7 mouse cellular contexts compared by ENCODE assay signal in genomic region chr2:156197129-156197911, GRCm38 (mm10). TPM values are rescaled to one million over a fixed set of nuclear protein-coding genes. Genes with fewer than 3 reads are reported as not detected.
DNase-seq lines count a peak whose midpoint lies in the region; ATAC-seq and TF ChIP-seq lines count a peak whose summit lies in the region.

No protein-coding gene starts in this region.

- TF ChIP-seq CTCF in stomach, postnatal 0 days (IDR thresholded peaks at IDR 0.05; ENCODE audit: low read depth): no peak; the same call in 1 of the 2 replicates

- H3K27me3 ChIP-seq in megakaryocyte, embryonic 14.5 days (replicated peaks): no peaks in the 10 kb centered on the region
- H3K27me3 ChIP-seq in forebrain, embryonic 13.5 days: no peaks in the 10 kb centered on the region
- H3K27me3 ChIP-seq in limb, embryonic 15.5 days: no peaks in the 10 kb centered on the region
- no peaks in the 10 kb centered on the region for H3K27me3 ChIP-seq in stomach, postnatal 0 days (ENCODE audit: control insufficient read depth, insufficient read depth, low read length)

- peaks cover 47% of the 10 kb centered on the region for H3K4me1 ChIP-seq in megakaryocyte, embryonic 14.5 days
- H3K4me1 ChIP-seq in forebrain, embryonic 13.5 days: peaks cover 33% of the 10 kb centered on the region
- H3K4me1 ChIP-seq in limb, embryonic 15.5 days: peaks cover 32% of the 10 kb centered on the region
- no peaks in the 10 kb centered on the region for H3K4me1 ChIP-seq in stomach, postnatal 0 days (replicated peaks; ENCODE audit: control insufficient read depth, insufficient read depth)

- no peak for TF ChIP-seq EP300 in stomach, postnatal 0 days (optimal IDR thresholded peaks at IDR 0.05)

- peak overlapping the region; percentile 63 for H3K4me2 ChIP-seq in forebrain, embryonic 13.5 days
- H3K4me2 ChIP-seq in limb, embryonic 15.5 days: peak overlapping the region; percentile 59
- peak overlapping the region; percentile 79 for H3K4me2 ChIP-seq in stomach, postnatal 0 days (replicated peaks; ENCODE audit: low read depth)

- H3K4me3 ChIP-seq in megakaryocyte, embryonic 14.5 days (replicated peaks): peak overlapping the region; percentile 98
- H3K4me3 ChIP-seq in forebrain, embryonic 13.5 days: peak overlapping the region; percentile 68
- peak overlapping the region; percentile 59 for H3K4me3 ChIP-seq in limb, embryonic 15.5 days
- peak overlapping the region; percentile 61 for H3K4me3 ChIP-seq in stomach, postnatal 0 days (ENCODE audit: low read depth, low read length)

- peak overlapping the region; percentile 98 for H3K27ac ChIP-seq in forebrain, embryonic 13.5 days
- peak overlapping the region; percentile 94 for H3K27ac ChIP-seq in limb, embryonic 15.5 days
- peak overlapping the region; percentile 97 for H3K27ac ChIP-seq in stomach, postnatal 0 days (replicated peaks)

- no peaks in the 10 kb centered on the region for H3K9me3 ChIP-seq in megakaryocyte, embryonic 14.5 days
- H3K9me3 ChIP-seq in forebrain, embryonic 13.5 days (replicated peaks): no peaks in the 10 kb centered on the region
- H3K9me3 ChIP-seq in limb, embryonic 15.5 days: no peaks in the 10 kb centered on the region
- H3K9me3 ChIP-seq in stomach, postnatal 0 days (ENCODE audit: control insufficient read depth, low read length): no peaks in the 10 kb centered on the region

- no peak for DNase-seq in stomach, postnatal 0 days (ENCODE audit: low spot score)
- DNase-seq in kidney, postnatal 25 days: no peak
- no peak for DNase-seq in layer of hippocampus, postnatal 14 days (ENCODE audit: low spot score in 2 of 2)

- peak overlapping the region; percentile 87 for H3K9ac ChIP-seq in forebrain, embryonic 13.5 days
- peak overlapping the region; percentile 61 for H3K9ac ChIP-seq in limb, embryonic 15.5 days
- H3K9ac ChIP-seq in stomach, postnatal 0 days (ENCODE audit: low read length): peak overlapping the region; percentile 79

- ATAC-seq in megakaryocyte, adult 5-6 weeks (ENCODE audit: poor library complexity, severe bottlenecking): no peak
- ATAC-seq in forebrain, embryonic 13.5 days: no peak
- no peak for ATAC-seq in limb, embryonic 15.5 days (ENCODE audit: insufficient number of reproducible peaks, low FRiP score, low TSS enrichment, low read depth)
- no peak for ATAC-seq in stomach, postnatal 0 days (ENCODE audit: low FRiP score, low TSS enrichment)

- peaks cover 22% of the 10 kb centered on the region for H3K36me3 ChIP-seq in megakaryocyte, embryonic 14.5 days (replicated peaks; ENCODE audit: low read length)
- H3K36me3 ChIP-seq in forebrain, embryonic 13.5 days (ENCODE audit: poor library complexity, severe bottlenecking): peaks cover 14% of the 10 kb centered on the region
- H3K36me3 ChIP-seq in limb, embryonic 15.5 days: peaks cover 6% of the 10 kb centered on the region; the same call in 1 of the 2 replicates
- no peaks in the 10 kb centered on the region for H3K36me3 ChIP-seq in stomach, postnatal 0 days (ENCODE audit: control insufficient read depth, insufficient read depth, low read length)

- WGBS in forebrain, embryonic 13.5 days: 3% methylated on average over 17 of the region's 17 CpGs
- 5% methylated on average over 16 of the region's 17 CpGs for WGBS in limb, embryonic 15.5 days
- 4% methylated on average over 17 of the region's 17 CpGs for WGBS in stomach, postnatal 0 days

RNA-seq across cellular contexts. Expression of gene Phf20, which starts 1.1 kb away (rescaled TPM):
- 31.7 and 56.9 TPM in 2 replicates for polyA plus RNA-seq in megakaryocyte, embryonic 14.5 days (2012; ENCODE audit: insufficient read depth, low replicate concordance)
- 25.9 and 34.6 TPM in 2 replicates for total RNA-seq in megakaryocyte, adult 5-6 weeks (2015)
- total RNA-seq in megakaryocyte, adult 5-6 weeks (2017): 27.1 and 55.5 TPM in 2 replicates
- polyA plus RNA-seq in forebrain, embryonic 13.5 days (2015; fragmentation: Nextera tagmentation; extraction: Ambion mirVana): 130 and 133 TPM in 2 replicates
- 68.4 and 70.8 TPM in 2 replicates for polyA plus RNA-seq in limb, embryonic 15.5 days (2015; fragmentation: Nextera tagmentation; extraction: Ambion mirVana)
- polyA plus RNA-seq in stomach, postnatal 0 days (2015; fragmentation: Nextera tagmentation; extraction: Ambion mirVana): 28.4 and 29.3 TPM in 2 replicates
- total RNA-seq in layer of hippocampus, postnatal 14 days (2021): 10 to 100 TPM; 76.5 to 77.4 TPM

RNA-seq across cellular contexts. Expression of gene Rbm39, which starts 17.3 kb away (rescaled TPM):
- 68.5 and 230 TPM in 2 replicates for polyA plus RNA-seq in megakaryocyte, embryonic 14.5 days (2012; ENCODE audit: insufficient read depth, low replicate concordance)
- total RNA-seq in megakaryocyte, adult 5-6 weeks (2015): 443 and 462 TPM in 2 replicates
- total RNA-seq in megakaryocyte, adult 5-6 weeks (2017): 508 and 552 TPM in 2 replicates
- 686 and 711 TPM in 2 replicates for polyA plus RNA-seq in forebrain, embryonic 13.5 days (2015; fragmentation: Nextera tagmentation; extraction: Ambion mirVana)
- 595 and 644 TPM in 2 replicates for polyA plus RNA-seq in limb, embryonic 15.5 days (2015; fragmentation: Nextera tagmentation; extraction: Ambion mirVana)
- 335 and 349 TPM in 2 replicates for polyA plus RNA-seq in stomach, postnatal 0 days (2015; fragmentation: Nextera tagmentation; extraction: Ambion mirVana)
- total RNA-seq in layer of hippocampus, postnatal 14 days (2021): 100 to 1,000 TPM; 293 to 339 TPM

RNA-seq across cellular contexts. Expression of gene Nfs1, which starts 53.3 kb away (rescaled TPM):
- 5.4 and 12.7 TPM in 2 replicates for polyA plus RNA-seq in megakaryocyte, embryonic 14.5 days (2012; ENCODE audit: insufficient read depth, low replicate concordance)
- 32.8 and 37.4 TPM in 2 replicates for total RNA-seq in megakaryocyte, adult 5-6 weeks (2015)
- 21.3 and 22.0 TPM in 2 replicates for total RNA-seq in megakaryocyte, adult 5-6 weeks (2017)
- 36.7 and 38.8 TPM in 2 replicates for polyA plus RNA-seq in forebrain, embryonic 13.5 days (2015; fragmentation: Nextera tagmentation; extraction: Ambion mirVana)
- 39.3 and 43.6 TPM in 2 replicates for polyA plus RNA-seq in limb, embryonic 15.5 days (2015; fragmentation: Nextera tagmentation; extraction: Ambion mirVana)
- polyA plus RNA-seq in stomach, postnatal 0 days (2015; fragmentation: Nextera tagmentation; extraction: Ambion mirVana): 40.3 and 43.5 TPM in 2 replicates
- 10 to 100 TPM; 42.0 to 44.1 TPM for total RNA-seq in layer of hippocampus, postnatal 14 days (2021)

RNA-seq across cellular contexts. Expression of gene Romo1, which starts 53.5 kb away (rescaled TPM):
- polyA plus RNA-seq in megakaryocyte, embryonic 14.5 days (2012; ENCODE audit: insufficient read depth, low replicate concordance): 248 and 453 TPM in 2 replicates
- total RNA-seq in megakaryocyte, adult 5-6 weeks (2015): 53.8 and 63.6 TPM in 2 replicates
- total RNA-seq in megakaryocyte, adult 5-6 weeks (2017): 10.0 and 11.0 TPM in 2 replicates
- 389 and 451 TPM in 2 replicates for polyA plus RNA-seq in forebrain, embryonic 13.5 days (2015; fragmentation: Nextera tagmentation; extraction: Ambion mirVana)
- 316 and 346 TPM in 2 replicates for polyA plus RNA-seq in limb, embryonic 15.5 days (2015; fragmentation: Nextera tagmentation; extraction: Ambion mirVana)
- polyA plus RNA-seq in stomach, postnatal 0 days (2015; fragmentation: Nextera tagmentation; extraction: Ambion mirVana): 378 and 415 TPM in 2 replicates
- 100 to 1,000 TPM; 210 to 215 TPM for total RNA-seq in layer of hippocampus, postnatal 14 days (2021)
